Mouse (Mus musculus): ENCODE measurements around the gene Fam172a. TPM values are rescaled to one million over a fixed set of nuclear protein-coding genes. Genes with fewer than 3 reads are reported as not detected.

The Fam172a gene
- total RNA-seq, 2 experiments from 2014 or later: 34.6 to 37.4 TPM

DNA sequence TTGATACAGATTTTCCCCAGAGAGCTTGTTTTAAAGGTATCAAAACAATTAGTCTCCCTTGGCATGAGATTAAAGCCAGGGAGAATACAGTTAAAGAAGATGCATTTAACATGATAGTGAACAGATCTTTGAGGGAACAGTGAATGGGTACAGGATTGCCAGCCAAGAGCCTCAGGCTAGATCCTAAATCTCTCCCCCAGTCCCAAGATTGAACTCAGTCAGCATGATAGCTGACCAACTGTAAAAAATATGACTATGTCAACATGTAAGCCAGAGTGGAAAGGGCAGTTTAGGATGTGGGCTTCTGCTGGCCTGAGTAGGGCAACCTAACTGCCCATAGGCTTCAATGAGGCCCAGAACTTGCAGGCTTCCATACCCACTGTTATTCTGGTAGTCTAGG lies 503.6 kb downstream of the Fam172a start:
- intact Hi-C loops (cut with DNase I): loop anchor here (5.0 to 10.0 kb wide), 2 partner anchors 317 to 1639 kb away; no protein-coding TSS in a partner anchor
- DNase-seq (ENCODE audit: low spot score in 2 of 2): no peak

GRCm38 (mm10) chr13:78206891-78207430 lies 505.1 kb downstream of the Fam172a start:
- intact Hi-C loops (cut with DNase I): loop anchor here (5.0 to 10.0 kb wide), 2 partner anchors 315 to 1638 kb away; no protein-coding TSS in a partner anchor
- DNase-seq (ENCODE audit: low spot score in 2 of 2): peak in 1 of 2 experiments; percentile 19

- DNase-seq (ENCODE audit: low spot score in 2 of 2): peak in 1 of 2 experiments; percentile 32
- intact Hi-C loops (cut with DNase I): loop anchor here (5.0 to 10.0 kb wide), 2 partner anchors 314 to 1637 kb away; no protein-coding TSS in a partner anchor
Measured at GRCm38 (mm10) chr13:78207796-78208645, 506.2 kb downstream of the Fam172a start.

GRCm38 (mm10) chr13:78208689-78209410 lies 507.0 kb downstream of the Fam172a start:
- intact Hi-C loops (cut with DNase I): loop anchor here (5.0 to 10.0 kb wide), 2 partner anchors 313 to 1636 kb away; no protein-coding TSS in a partner anchor
- peak in 1 of 2 experiments; percentile 22 for DNase-seq (ENCODE audit: low spot score in 2 of 2)

- DNase-seq (ENCODE audit: low spot score in 2 of 2): no peak
- intact Hi-C loops (cut with DNase I): loop anchor here (5.0 to 10.0 kb wide), 2 partner anchors 313 to 1635 kb away; no protein-coding TSS in a partner anchor
Measured at GRCm38 (mm10) chr13:78209611-78210028, 507.8 kb downstream of the Fam172a start.

DNA sequence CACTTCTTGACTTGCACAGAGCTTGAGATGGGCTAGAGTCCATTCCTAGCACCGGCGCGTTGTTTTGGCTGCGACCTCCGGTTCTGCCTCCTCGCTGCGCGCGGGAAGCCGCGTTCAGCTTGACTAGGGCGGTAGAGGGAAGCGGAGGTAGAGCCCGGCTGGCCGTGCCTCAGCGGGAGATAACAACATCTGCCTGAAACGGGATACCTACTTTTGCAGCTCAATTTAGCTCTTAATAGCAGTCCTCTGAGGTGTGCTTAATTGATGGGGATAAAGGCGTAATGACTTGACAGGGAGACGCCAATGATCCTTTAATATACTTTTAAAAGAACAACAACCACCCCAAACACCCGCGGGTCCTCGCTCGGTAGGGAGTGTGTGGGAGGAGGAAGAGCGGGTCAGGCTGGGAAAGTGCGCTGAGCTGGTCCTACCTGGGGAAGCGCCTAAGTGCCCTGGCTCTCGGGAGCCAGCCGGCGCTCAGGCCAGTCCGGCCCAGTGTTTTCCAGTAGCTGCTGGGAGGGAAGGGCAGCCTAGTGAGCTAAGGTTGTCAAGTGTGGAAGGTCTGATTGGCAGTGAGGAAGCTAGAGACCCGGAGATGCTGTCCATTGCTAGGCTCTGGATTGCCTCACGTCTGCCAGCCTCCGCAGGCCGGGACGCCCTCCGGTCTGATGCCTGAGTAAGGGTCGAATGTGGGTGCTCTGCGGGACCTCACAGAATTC lies 508.4 kb downstream of the Fam172a start:
- DNase-seq (ENCODE audit: low spot score in 2 of 2): peak; percentile 70 to 76
- intact Hi-C loops (cut with DNase I): no loop called here

- DNase-seq (ENCODE audit: low spot score in 2 of 2): peak in 1 of 2 experiments; percentile 42
- intact Hi-C loops (cut with DNase I): no loop called here
Measured at GRCm38 (mm10) chr13:78210748-78211089, 508.9 kb downstream of the Fam172a start.

GRCm38 (mm10) chr13:78211231-78212010 lies 509.6 kb downstream of the Fam172a start:
- no peak for DNase-seq (ENCODE audit: low spot score in 2 of 2)
- intact Hi-C loops (cut with DNase I): no loop called here

GRCm38 (mm10) chr13:78212111-78212510 lies 510.3 kb downstream of the Fam172a start:
- intact Hi-C loops (cut with DNase I): no loop called here

GRCm38 (mm10) chr13:78213155-78213554 lies 511.3 kb downstream of the Fam172a start:
- no peak for DNase-seq (ENCODE audit: low spot score in 2 of 2)
- intact Hi-C loops (cut with DNase I): no loop called here

More at GRCm38 (mm10) chr13:78212111-78212510, 510.3 kb downstream of the Fam172a start:
- DNase-seq (ENCODE audit: low spot score in 2 of 2): peak; percentile 15 to 51

GRCm38 (mm10) chr13:78215223-78215622 lies 513.4 kb downstream of the Fam172a start:
- intact Hi-C loops (cut with DNase I): no loop called here
- DNase-seq (ENCODE audit: low spot score in 2 of 2): no peak

All from left cerebral cortex, postnatal 25 days (tissue).